ENCODE assay signal across 9 mouse cellular contexts in genomic region chr12:65259139-65260111, GRCm38 (mm10). TPM values are rescaled to one million over a fixed set of nuclear protein-coding genes. Genes with fewer than 3 reads are reported as not detected.
DNase-seq lines count a peak whose midpoint lies in the region; ATAC-seq lines count a peak whose summit lies in the region.
"Had no signal": no experiment of that assay in that cellular context is flagged by ENCODE, and none has a peak within 500 bp of the region (broad histone marks: within the 10 kb centered on the region; RNA-seq: fewer than 3 reads in every experiment).

No protein-coding gene starts in this region.

- 81% methylated on average over 13 of the region's 13 CpGs for WGBS in neural tube, embryonic 12.5 days

- H3K4me2 ChIP-seq in neural tube, embryonic 12.5 days (replicated peaks), result peak overlapping the region; percentile 41

- H3K9me3 ChIP-seq in neural tube, embryonic 12.5 days, result no peaks in the 10 kb centered on the region

- DNase-seq in heart, adult 11 months, result peak; percentile 16
- no peak for DNase-seq in heart, postnatal 14 days
- DNase-seq in neural tube, embryonic 10.5 days (ENCODE audit: extremely low spot score, low spot score), result no peak
- DNase-seq in left cerebral cortex, postnatal 25 days (ENCODE audit: low spot score in 2 of 2), result peak; percentile 38 to 66
- DNase-seq in right cerebral cortex, postnatal 36 days (ENCODE audit: low spot score in 2 of 2), result peak; percentile 6 to 7
- no peak for DNase-seq in adrenal gland, postnatal 25 days
- DNase-seq in spleen, adult 12 weeks (ENCODE audit: low spot score), result no peak

- no peak overlapping the region for H3K4me3 ChIP-seq in neural tube, embryonic 12.5 days

- intact Hi-C loops in heart, postnatal 14 days (cut with DNase I), result no loop called here
- intact Hi-C loops in left cerebral cortex, postnatal 25 days (cut with DNase I), result no loop called here

- H3K27ac ChIP-seq in neural tube, embryonic 12.5 days, result no peak overlapping the region

- no peaks in the 10 kb centered on the region for H3K27me3 ChIP-seq in neural tube, embryonic 12.5 days (replicated peaks)

- H3K4me1 ChIP-seq in neural tube, embryonic 12.5 days, result no peaks in the 10 kb centered on the region

- H3K36me3 ChIP-seq in neural tube, embryonic 12.5 days, result no peaks in the 10 kb centered on the region

- ATAC-seq in neural tube, embryonic 12.5 days (ENCODE audit: low FRiP score, low read depth), result no peak

- H3K9ac ChIP-seq in neural tube, embryonic 12.5 days, result no peak overlapping the region

RNA-seq across cellular contexts. Expression of gene Wdr20rt, which starts 34.1 kb away (rescaled TPM):
- total RNA-seq in heart, postnatal 14 days (2021), result not detected
- not detected in 2 replicates for polyA plus RNA-seq in neural tube, embryonic 12.5 days (2016; fragmentation: Nextera tagmentation; extraction: Ambion mirVana)
- not detected for total RNA-seq in left cerebral cortex, postnatal 25 days (2021)
- not detected in 2 replicates for total RNA-seq in adrenal gland, postnatal 25 days (2021)
- total RNA-seq: left cerebral cortex, postnatal 10 days had no signal

Comparison
In these comparisons a context has a peak if more than half of its experiments do, and no peak if none do; other contexts are left out.
1. DNase-seq: peak in heart, adult 11 months (single experiment), left cerebral cortex, postnatal 25 days (2 of 2) and right cerebral cortex, postnatal 36 days (2 of 2); none in heart, postnatal 14 days (0 of 2), neural tube, embryonic 10.5 days (single experiment), adrenal gland, postnatal 25 days (single experiment) and spleen, adult 12 weeks (single experiment).